Mouse (Mus musculus): ENCODE measurements around the gene Edem2. TPM values are rescaled to one million over a fixed set of nuclear protein-coding genes. Genes with fewer than 3 reads are reported as not detected.
"Not testable (repeated sequence)": the region's sequence is repeated elsewhere in the genome, so short reads cannot be mapped to it uniquely, and the experiment has no call there.

Edem2 gene
- polyA plus RNA-seq, 1 experiment = 13.0 TPM

DNA sequence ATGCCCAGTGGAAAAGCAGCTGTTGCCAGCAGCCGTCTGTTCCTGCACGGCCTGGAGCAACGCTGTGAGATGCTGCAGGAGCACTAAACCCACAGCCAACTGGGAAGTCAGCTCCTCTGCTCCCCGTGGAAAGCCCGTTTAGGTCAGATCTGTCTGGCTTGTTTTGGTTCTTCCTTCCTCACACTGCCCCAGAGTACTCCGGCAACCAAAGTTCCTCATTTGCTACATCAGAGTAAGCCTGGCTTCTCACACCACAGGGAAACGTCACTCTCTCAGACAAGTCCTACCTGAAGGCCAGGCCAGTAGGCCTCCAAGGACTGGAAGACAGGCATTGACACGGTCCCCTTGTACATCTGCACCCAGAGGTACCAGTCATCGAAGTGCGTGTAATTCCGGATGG, 18.7 kb downstream of the Edem2 start:
- Histone ChIP-seq H3K4me3 (ENCODE audit: insufficient read depth, low read depth, low read length) (no peak overlapping the region), H3K27ac (replicated peaks; ENCODE audit: low read depth, low read length) (no peak overlapping the region), H3K4me1 (ENCODE audit: control insufficient read depth, insufficient read depth, insufficient read length, low read length) (0 out of 2 replicates have a peak, but pooled peaks cover 3% of the 10 kb centered on the region)

DNA sequence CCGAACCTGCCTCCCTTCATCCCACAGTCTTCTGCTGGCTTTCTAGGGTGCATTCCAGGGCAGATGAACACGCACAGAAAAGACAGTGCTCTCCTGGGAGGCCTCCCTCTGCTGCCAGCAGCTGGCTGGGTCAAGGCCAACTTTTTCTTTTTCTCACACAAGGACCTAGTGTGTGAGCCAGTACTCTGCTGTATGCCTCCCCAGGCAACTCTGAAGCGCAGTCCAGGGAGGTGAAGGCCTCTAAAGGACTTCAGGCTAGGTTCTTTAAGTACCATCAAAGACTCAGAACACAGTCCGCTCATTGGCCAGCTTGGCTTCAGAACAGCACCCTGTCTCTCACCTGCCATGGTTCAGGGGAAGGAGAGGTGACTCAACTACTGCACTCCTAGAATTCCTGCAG, 22.0 kb downstream of the Edem2 start:
- H3K4me1 ChIP-seq (ENCODE audit: control insufficient read depth, insufficient read depth, insufficient read length, low read length) = 0 out of 2 replicates have a peak, but pooled peaks cover 3% of the 10 kb centered on the region
- no peak overlapping the region for H3K27ac ChIP-seq (replicated peaks; ENCODE audit: low read depth, low read length)
- no peak overlapping the region for H3K4me3 ChIP-seq (ENCODE audit: insufficient read depth, low read depth, low read length)

DNA sequence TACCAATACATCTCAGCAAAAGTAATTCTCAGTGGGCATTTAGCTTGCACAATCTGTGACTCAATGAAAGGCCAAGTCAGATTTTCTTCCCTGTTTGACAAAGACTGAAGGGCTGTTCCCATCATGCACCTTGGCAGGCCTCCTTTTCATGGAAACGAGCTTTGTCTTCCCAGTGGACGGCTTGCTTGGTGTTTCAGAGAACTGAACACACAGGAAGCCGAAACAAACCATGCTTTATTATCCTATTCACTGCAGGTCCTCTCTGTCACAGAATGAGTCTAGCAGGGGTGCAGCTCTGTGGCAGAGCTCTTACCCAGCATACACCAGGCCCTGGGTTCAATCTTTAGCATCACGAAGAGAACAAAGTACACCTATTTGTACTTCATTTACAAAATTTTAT, 25.6 kb downstream of the Edem2 start:
- Histone ChIP-seq H3K4me1 (ENCODE audit: control insufficient read depth, insufficient read depth, insufficient read length, low read length) (0 out of 2 replicates have a peak, but pooled peaks cover 3% of the 10 kb centered on the region), H3K27ac (replicated peaks; ENCODE audit: low read depth, low read length) (no peak overlapping the region), H3K4me3 (ENCODE audit: insufficient read depth, low read depth, low read length) (no peak overlapping the region)

DNA sequence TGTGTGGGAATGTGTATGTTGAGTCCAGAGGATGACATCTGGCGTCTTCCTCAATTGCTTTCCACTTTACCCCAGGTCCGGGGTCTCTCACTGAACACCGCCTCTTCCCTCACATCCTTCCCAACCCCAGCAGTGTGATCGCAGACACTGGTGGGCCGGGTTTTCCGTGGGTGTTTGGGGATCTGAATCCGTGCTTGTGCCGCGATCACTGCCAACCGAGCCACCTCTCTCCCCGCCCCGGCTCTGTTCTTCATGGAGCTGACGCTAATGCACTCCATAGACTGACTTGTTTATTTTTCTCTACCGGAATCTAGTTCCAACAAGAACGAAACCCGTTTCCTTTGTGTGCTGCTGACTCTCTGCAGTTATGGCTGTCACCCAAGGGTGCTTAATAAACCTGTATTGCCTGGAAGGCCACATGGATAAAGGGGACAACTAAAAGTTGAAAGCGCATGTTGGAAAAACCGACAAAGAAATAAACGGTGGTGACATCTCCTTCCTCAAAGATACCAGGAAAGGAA, 27.8 kb downstream of the Edem2 start:
- no peak overlapping the region for H3K4me3 ChIP-seq (ENCODE audit: insufficient read depth, low read depth, low read length)
- no peak overlapping the region for H3K27ac ChIP-seq (replicated peaks; ENCODE audit: low read depth, low read length)
- H3K4me1 ChIP-seq (ENCODE audit: control insufficient read depth, insufficient read depth, insufficient read length, low read length) = no peaks in the 10 kb centered on the region; the same call in 1 of the 2 replicates

DNA sequence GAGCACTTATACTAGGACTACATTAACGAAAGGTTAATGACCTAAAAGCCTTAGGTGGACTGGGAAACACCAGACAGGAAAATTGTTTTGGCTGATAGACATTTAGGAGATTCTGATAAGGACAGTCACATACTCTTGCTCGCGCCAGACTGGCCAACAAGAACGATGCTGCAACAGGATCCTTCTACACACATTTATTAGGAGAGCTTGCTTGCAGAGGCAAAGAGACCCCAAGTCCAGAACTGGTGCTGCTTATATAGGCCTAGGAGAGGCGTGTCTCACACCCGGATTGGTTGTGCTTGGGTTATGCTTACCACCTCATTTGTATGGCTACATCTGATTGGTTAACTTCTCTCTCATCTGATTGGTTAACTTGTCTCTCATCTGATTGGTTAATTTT, 30.8 kb downstream of the Edem2 start:
- not testable (repeated sequence) for H3K4me3 ChIP-seq (ENCODE audit: insufficient read depth, low read depth, low read length); H3K27ac ChIP-seq (replicated peaks; ENCODE audit: low read depth, low read length); H3K4me1 ChIP-seq (ENCODE audit: control insufficient read depth, insufficient read depth, insufficient read length, low read length)

DNA sequence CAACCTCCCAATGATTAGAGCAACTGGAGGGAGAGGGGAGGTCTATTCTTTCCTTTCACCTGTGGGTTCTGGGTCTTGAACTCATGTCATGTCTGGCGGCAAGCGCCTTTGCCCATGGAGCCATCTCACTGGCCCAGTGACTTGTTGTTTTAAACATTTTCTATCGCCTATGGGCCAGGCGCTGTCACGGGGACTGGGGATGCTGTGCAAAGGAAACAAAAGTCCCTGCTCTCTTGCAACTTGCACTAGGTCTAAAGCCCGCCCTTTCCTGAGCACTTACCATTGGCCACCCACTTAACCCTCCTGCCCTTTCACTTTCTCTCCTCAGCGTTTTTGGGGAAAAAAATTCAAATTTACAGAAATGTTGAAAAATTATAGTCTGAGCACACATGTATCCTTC, 32.4 kb downstream of the Edem2 start:
- H3K4me3 ChIP-seq (ENCODE audit: insufficient read depth, low read depth, low read length) = no peak overlapping the region
- H3K4me1 ChIP-seq (ENCODE audit: control insufficient read depth, insufficient read depth, insufficient read length, low read length) = no peaks in the 10 kb centered on the region; the same call in 1 of the 2 replicates
- H3K27ac ChIP-seq (replicated peaks; ENCODE audit: low read depth, low read length) = no peak overlapping the region

DNA sequence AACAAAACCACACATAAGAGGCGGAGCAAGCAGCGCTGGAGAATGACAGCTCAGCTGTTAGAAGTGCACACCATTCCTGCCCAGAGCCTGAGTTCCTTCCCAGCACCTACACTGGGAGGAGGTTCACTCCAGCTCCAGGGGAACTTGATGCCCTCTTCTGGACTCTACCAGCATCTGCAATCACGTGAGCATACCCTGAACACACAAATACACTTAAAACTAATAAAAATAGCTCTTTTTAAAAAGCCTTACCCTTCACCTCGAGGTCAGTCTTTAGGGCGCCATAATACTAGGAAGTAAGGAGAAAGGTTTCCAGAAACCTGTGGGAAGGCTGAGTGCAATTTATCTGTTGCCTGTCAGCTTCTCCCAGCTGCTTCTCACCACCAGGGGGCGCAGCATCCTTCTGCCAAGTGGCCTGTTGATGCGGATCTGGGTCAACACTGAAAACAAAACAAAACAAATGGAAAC, 33.1 kb downstream of the Edem2 start:
- H3K4me3 ChIP-seq (ENCODE audit: insufficient read depth, low read depth, low read length) = no peak overlapping the region
- no peak overlapping the region for H3K27ac ChIP-seq (replicated peaks; ENCODE audit: low read depth, low read length)
- no peaks in the 10 kb centered on the region; the same call in 1 of the 2 replicates for H3K4me1 ChIP-seq (ENCODE audit: control insufficient read depth, insufficient read depth, insufficient read length, low read length)

DNA sequence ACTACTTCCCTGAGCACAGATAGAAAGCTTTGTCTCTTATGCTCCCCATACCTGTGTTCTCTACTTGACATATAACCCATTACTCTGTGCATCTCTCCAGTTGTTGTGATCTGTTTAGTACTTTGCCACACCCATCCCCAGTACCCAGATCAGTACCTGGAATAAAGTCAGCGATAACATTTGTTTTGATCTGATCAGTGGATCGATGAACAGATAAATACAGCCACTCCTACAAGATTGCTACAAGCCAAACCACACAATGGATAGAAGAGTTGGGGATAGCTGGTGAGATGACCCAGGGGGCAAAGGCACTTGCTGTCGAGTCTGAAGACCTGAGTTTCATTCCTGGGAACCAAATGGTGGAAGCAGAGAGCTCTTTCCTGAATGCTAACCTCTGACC, 34.0 kb downstream of the Edem2 start:
- Histone ChIP-seq H3K4me1 (ENCODE audit: control insufficient read depth, insufficient read depth, insufficient read length, low read length) (peaks cover 3% of the 10 kb centered on the region; the same call in 1 of the 2 replicates), H3K4me3 (ENCODE audit: insufficient read depth, low read depth, low read length) (no peak overlapping the region), H3K27ac (replicated peaks; ENCODE audit: low read depth, low read length) (no peak overlapping the region)

DNA sequence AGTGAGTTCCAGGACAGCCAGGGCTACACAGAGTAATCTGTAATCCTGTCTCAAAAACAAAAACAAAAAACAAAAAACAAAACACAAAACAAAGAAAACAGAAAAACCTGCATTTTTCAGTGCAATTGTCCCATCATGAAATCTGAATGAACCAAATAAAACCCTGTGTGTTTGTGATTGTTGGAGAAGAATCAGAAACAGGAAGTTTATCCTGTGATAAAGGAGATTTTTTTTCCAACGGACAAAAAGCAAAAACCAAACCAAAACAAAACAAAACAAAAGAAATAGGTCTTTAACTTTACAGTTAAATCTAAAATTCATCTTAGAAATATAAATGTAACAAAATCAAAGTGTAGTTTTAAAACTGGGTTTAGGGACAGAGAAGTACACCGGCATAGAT, 34.7 kb downstream of the Edem2 start:
- no peak overlapping the region for H3K27ac ChIP-seq (replicated peaks; ENCODE audit: low read depth, low read length)
- H3K4me1 ChIP-seq (ENCODE audit: control insufficient read depth, insufficient read depth, insufficient read length, low read length) = peaks cover 6% of the 10 kb centered on the region; the same call in 1 of the 2 replicates
- H3K4me3 ChIP-seq (ENCODE audit: insufficient read depth, low read depth, low read length) = no peak overlapping the region

DNA sequence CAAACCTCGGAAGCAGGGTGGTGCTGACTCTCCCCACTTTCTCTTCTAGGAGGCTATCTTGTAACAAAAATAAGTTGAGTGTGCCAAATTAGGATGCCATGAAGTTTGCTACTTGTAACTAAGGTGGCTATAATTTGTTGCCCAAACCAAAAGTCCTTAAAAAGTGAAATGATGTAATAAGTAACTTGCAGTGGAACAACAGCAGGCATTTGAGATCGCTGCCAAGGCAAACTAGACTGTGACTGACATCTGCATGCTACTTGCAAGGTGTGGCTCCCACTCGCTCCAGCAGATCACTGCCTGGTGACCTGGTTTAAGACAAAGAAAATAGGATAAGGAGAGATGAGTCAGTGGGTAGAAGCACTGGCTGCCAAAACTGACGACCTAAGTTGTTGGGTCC, 36.1 kb downstream of the Edem2 start:
- peaks cover 6% of the 10 kb centered on the region; the same call in 1 of the 2 replicates for H3K4me1 ChIP-seq (ENCODE audit: control insufficient read depth, insufficient read depth, insufficient read length, low read length)
- H3K27ac ChIP-seq (replicated peaks; ENCODE audit: low read depth, low read length) = no peak overlapping the region
- H3K4me3 ChIP-seq (ENCODE audit: insufficient read depth, low read depth, low read length) = no peak overlapping the region

DNA sequence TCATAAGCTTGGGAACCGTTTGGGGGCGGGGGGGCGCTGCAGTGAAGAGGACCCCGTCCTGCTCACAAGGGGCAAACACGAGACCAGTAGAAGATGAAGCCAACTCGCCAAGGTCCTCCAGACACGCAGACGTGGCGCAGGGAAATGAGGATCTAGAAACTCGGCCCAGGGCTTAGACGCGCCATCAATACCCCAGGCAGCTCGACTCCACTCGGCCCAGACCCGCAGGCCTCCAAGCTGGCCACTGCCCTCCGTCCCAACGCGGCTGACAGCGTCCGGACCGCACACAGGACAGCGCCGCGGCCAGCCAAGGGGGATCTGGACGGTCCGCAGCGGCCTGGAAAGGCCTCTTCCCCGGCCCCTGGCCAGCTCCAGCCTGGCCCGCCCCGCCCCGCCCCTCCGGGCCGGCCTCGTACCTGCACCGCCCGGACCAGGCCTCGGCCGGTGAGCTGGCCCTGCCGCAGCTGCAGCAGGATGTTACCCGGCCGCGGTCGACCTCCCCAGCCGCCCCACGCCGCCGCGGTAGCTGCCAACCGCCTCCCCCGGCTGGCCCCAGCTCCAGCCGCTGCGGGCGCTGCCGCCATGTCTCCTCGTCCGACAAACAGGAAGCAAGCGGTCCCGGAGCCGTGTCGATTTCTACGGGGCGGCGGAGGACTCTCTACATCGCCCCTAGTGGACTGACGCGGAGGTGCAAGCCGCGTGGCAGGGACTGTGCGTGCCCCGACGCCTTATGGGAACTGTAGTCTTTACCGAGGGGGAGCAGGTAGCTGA, 37.4 kb downstream of the Edem2 start, which contains the start of gene Trpc4ap:
Gene Trpc4ap (minus strand): TSS at position 662 of the 771 bp plus-strand sequence.
- Histone ChIP-seq H3K27ac (replicated peaks; ENCODE audit: low read depth, low read length) (peak within 1 kb of the TSS; percentile 82), H3K4me3 (ENCODE audit: insufficient read depth, low read depth, low read length) (peak within 1 kb of the TSS; percentile 97), H3K4me1 (ENCODE audit: control insufficient read depth, insufficient read depth, insufficient read length, low read length) (0 out of 2 replicates have a peak, but pooled peaks cover 6% of the 10 kb centered on the region)

DNA sequence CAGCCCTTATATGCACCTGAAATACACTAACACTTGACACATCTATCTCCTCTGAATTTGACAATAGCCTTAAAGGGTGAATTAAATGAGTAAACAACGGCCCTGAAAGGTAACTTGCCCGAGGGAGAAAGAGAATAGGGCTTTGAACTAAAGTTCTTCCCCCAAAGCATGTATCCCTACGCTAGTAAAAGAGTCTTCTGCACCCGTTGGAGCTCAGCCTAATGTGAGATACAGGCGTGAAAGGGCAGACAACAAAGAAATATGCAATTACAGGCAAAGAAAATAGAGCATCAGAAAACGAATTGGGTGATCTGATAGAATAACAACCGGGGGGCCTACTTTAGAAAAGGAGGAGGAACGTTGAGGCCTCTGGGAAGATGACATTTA, 37.9 kb downstream of the Edem2 start:
- Histone ChIP-seq H3K4me3 (ENCODE audit: insufficient read depth, low read depth, low read length) (peak overlapping the region; percentile 97), H3K27ac (replicated peaks; ENCODE audit: low read depth, low read length) (no peak overlapping the region), H3K4me1 (ENCODE audit: control insufficient read depth, insufficient read depth, insufficient read length, low read length) (0 out of 2 replicates have a peak, but pooled peaks cover 6% of the 10 kb centered on the region)

DNA sequence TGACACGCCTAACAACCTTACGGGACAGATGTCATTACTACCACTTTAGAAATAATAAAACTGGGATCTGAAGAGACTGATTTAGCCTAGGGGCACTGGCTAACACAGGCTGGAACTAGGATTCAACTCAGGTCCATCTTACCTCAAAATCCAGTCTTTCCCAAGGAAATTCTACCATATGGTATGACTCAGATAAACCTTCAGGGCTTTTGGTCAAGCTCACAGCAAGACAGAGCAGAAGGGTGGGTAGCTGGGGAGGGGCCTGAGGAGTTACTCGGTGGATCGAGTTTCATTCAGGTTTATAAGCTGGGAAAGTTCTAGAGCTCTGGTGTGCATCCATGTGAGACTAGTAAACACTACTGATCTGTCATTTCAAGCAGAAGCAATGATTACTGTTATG, 40.1 kb downstream of the Edem2 start:
- Histone ChIP-seq H3K4me1 (ENCODE audit: control insufficient read depth, insufficient read depth, insufficient read length, low read length) (0 out of 2 replicates have a peak, but pooled peaks cover 6% of the 10 kb centered on the region), H3K4me3 (ENCODE audit: insufficient read depth, low read depth, low read length) (no peak overlapping the region), H3K27ac (replicated peaks; ENCODE audit: low read depth, low read length) (no peak overlapping the region)

DNA sequence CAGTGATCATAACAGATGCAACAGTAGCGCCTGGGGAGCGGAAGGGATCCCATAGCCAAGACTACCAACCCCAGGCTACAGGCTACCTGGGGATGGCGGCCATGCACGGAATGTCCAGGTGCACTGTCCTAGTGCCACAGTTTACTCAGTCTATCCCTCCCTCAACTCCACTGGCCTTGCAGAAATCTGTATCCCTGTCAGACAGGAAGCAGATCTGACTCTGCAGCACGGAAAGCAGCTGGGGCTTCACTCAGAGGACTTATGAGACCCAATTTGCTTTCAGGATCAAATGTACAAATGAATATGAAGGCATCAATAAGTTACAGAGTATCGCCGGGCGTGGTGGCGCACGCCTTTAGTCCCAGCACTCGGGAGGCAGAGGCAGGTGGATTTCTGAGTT, 41.5 kb downstream of the Edem2 start:
- H3K4me1 ChIP-seq (ENCODE audit: control insufficient read depth, insufficient read depth, insufficient read length, low read length) = 0 out of 2 replicates have a peak, but pooled peaks cover 6% of the 10 kb centered on the region
- H3K4me3 ChIP-seq (ENCODE audit: insufficient read depth, low read depth, low read length) = no peak overlapping the region
- no peak overlapping the region for H3K27ac ChIP-seq (replicated peaks; ENCODE audit: low read depth, low read length)

DNA sequence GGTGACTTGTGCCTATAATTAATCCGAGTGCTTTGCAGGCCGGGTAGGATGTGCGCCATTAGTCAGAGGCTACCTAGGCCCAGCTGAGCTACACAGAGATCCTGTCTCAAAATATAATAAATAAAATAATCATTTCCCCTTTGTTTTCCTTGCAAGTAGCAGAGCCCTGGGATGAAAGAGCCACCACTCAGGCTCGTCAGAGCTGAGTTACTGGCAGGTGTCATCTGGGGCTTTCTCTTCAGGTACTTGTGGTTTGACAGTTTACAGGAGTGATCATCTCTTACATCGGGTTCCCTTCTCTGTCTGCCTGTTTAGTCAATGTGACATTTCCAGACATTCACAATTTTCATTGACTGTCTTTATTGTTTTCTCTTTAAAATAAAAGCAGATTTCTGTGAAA, 42.7 kb downstream of the Edem2 start:
- 0 out of 2 replicates have a peak, but pooled peaks cover 6% of the 10 kb centered on the region for H3K4me1 ChIP-seq (ENCODE audit: control insufficient read depth, insufficient read depth, insufficient read length, low read length)
- H3K27ac ChIP-seq (replicated peaks; ENCODE audit: low read depth, low read length) = no peak overlapping the region
- no peak overlapping the region for H3K4me3 ChIP-seq (ENCODE audit: insufficient read depth, low read depth, low read length)

DNA sequence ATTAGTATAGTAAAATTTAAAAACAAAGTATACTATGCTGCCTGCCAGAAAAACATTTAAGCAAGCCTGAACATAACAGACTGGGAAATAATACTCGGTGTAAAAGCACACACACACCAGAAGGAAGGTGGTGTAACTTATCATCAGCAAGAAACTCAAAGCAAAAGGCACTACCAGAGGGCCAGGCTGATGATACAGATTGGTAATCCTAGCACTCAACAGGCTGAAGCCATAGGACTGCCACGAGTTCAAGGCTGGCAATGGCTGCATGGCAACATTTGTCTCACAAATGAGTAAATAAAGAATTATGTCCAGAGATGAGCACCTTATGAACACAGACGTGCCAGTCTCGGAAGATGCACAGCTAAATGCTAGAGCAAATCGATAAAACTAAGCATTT, 45.5 kb downstream of the Edem2 start:
- Histone ChIP-seq H3K4me1 (ENCODE audit: control insufficient read depth, insufficient read depth, insufficient read length, low read length) (peaks cover 11% of the 10 kb centered on the region; the same call in 1 of the 2 replicates), H3K27ac (replicated peaks; ENCODE audit: low read depth, low read length) (no peak overlapping the region), H3K4me3 (ENCODE audit: insufficient read depth, low read depth, low read length) (no peak overlapping the region)
